Mouse (Mus musculus) small intestine, adult 2 months (tissue): ENCODE measurements around the gene Tead1. TPM values are rescaled to one million over a fixed set of nuclear protein-coding genes. Genes with fewer than 3 reads are reported as not detected.
"Not testable (repeated sequence)": the region's sequence is repeated elsewhere in the genome, so short reads cannot be mapped to it uniquely, and the experiment has no call there.

Source experiments
- H3K27ac ChIP-seq: fragments of 200-500 bp; 2 replicates; pipeline ENCODE4 v1.5.1; 2012; ENCODE audit warnings: low read depth, low read length, control low read depth, inconsistent platforms; ENCODE audit not compliant: insufficient read depth
- H3K27me3 ChIP-seq: fragments of 200-500 bp; 2 replicates; pipeline ENCODE4 v1.6.1; 2012; ENCODE audit warnings: mild to moderate bottlenecking, moderate library complexity, low read length, inconsistent platforms; ENCODE audit not compliant: control insufficient read depth, insufficient read depth
- H3K36me3 ChIP-seq: fragments of 200-500 bp; 2 replicates; pipeline ENCODE4 v1.6.1; 2012; ENCODE audit warnings: mild to moderate bottlenecking, low read length, control low read depth, inconsistent platforms; ENCODE audit not compliant: control insufficient read depth, insufficient read depth
- H3K4me1 ChIP-seq: fragments of 200-500 bp; 2 replicates; pipeline ENCODE4 v1.6.1; 2012; ENCODE audit warnings: low read length, inconsistent platforms, mixed read lengths; ENCODE audit not compliant: control insufficient read depth, insufficient read depth, insufficient read length
- H3K4me3 ChIP-seq: fragments of 200-500 bp; 2 replicates; pipeline ENCODE4 v1.5.1; 2012; ENCODE audit warnings: low read depth, mild to moderate bottlenecking, control low read depth, inconsistent platforms, low read length, moderate library complexity
- CTCF ChIP-seq: fragments of 200-500 bp; IDR thresholded peaks from 2 replicates; pipeline ENCODE4 v1.5.1; 2012; ENCODE audit warnings: low read depth, mild to moderate bottlenecking, control low read depth, inconsistent platforms, low read length, moderate library complexity, mixed read lengths; ENCODE audit not compliant: insufficient replicate concordance, insufficient read length; ENCODE audit errors: extremely low read depth
- POLR2A ChIP-seq: fragments of 200-500 bp; IDR thresholded peaks from 2 replicates; pipeline ENCODE4 v1.6.1; 2012; ENCODE audit warnings: low read depth, mild to moderate bottlenecking, control low read depth, inconsistent platforms, low read length, moderate library complexity
- WGBS: fragments of 180-500 bp; shearing (Covaris S2); methylation state at CpG from one replicate; pipeline ENCODE4 v1.1.7; 2018; 5-methylcytosine and 5-hydroxymethylcytosine counted together
- polyA plus RNA-seq: library from polyadenylated mRNA; depleted of rRNA; stranded (reverse); fragments of >200 nt; gene quantifications from 2 replicates; pipeline ENCODE4 v1.2.3, GENCODE M21; 2012

Tead1 gene
- polyA plus RNA-seq, 1 experiment, result 3.7 TPM

GRCm38 (mm10) chr7:112923712-112924111 is 244.6 kb downstream of the Tead1 start:
- TF ChIP-seq CTCF, result no peak
- no peak for TF ChIP-seq POLR2A
- H3K36me3 ChIP-seq, result no peaks in the 10 kb centered on the region
- H3K27ac ChIP-seq, result no peak overlapping the region
- WGBS, result 72% methylated on average over 3 of the region's 3 CpGs
- H3K27me3 ChIP-seq, result no peaks in the 10 kb centered on the region
- no peak overlapping the region for H3K4me3 ChIP-seq
- H3K4me1 ChIP-seq, result no peaks in the 10 kb centered on the region

- Histone ChIP-seq H3K27ac (no peak overlapping the region), H3K4me1 (peaks cover 4% of the 10 kb centered on the region; the same call in 1 of the 2 replicates), H3K27me3 (no peaks in the 10 kb centered on the region), H3K4me3 (no peak overlapping the region), H3K36me3 (no peaks in the 10 kb centered on the region)
- TF ChIP-seq POLR2A (no peak), CTCF (no peak)
- 14% methylated on average over 7 of the region's 7 CpGs for WGBS
These were observed 251.6 kb downstream of the Tead1 start for GRCm38 (mm10) chr7:112930669-112931068.

- not testable (repeated sequence) for H3K36me3 ChIP-seq, H3K27ac ChIP-seq, H3K4me1 ChIP-seq, H3K4me3 ChIP-seq, H3K27me3 ChIP-seq
- 83% methylated on average over 5 of the region's 5 CpGs for WGBS
These were observed 256.8 kb downstream of the Tead1 start for GRCm38 (mm10) chr7:112935876-112936275.

GRCm38 (mm10) chr7:112937089-112937488 is 258.0 kb downstream of the Tead1 start:
- WGBS, result 79% methylated on average over 8 of the region's 8 CpGs
- Histone ChIP-seq H3K27me3 (no peaks in the 10 kb centered on the region), H3K36me3 (no peaks in the 10 kb centered on the region), H3K4me3 (no peak overlapping the region), H3K27ac (no peak overlapping the region), H3K4me1 (no peaks in the 10 kb centered on the region)
- TF ChIP-seq CTCF, result no peak
- TF ChIP-seq POLR2A, result no peak

- TF ChIP-seq POLR2A, result no peak
- no peak for TF ChIP-seq CTCF
These were observed 259.8 kb downstream of the Tead1 start for GRCm38 (mm10) chr7:112938959-112939358.

GRCm38 (mm10) chr7:112942567-112942966 is 263.4 kb downstream of the Tead1 start:
- Histone ChIP-seq H3K27me3 (no peaks in the 10 kb centered on the region), H3K36me3 (no peaks in the 10 kb centered on the region), H3K4me3 (no peak overlapping the region), H3K27ac (no peak overlapping the region), H3K4me1 (no peaks in the 10 kb centered on the region)
- WGBS, result 62% methylated on average over 5 of the region's 5 CpGs
- TF ChIP-seq CTCF (no peak), POLR2A (no peak)

More at GRCm38 (mm10) chr7:112938959-112939358, 259.8 kb downstream of the Tead1 start:
- Histone ChIP-seq H3K27ac (no peak overlapping the region), H3K4me1 (no peaks in the 10 kb centered on the region), H3K36me3 (no peaks in the 10 kb centered on the region), H3K4me3 (no peak overlapping the region), H3K27me3 (no peaks in the 10 kb centered on the region)
- WGBS, result 79% methylated on average over 5 of the region's 5 CpGs

- H3K27me3 ChIP-seq, result no peaks in the 10 kb centered on the region
- no peaks in the 10 kb centered on the region for H3K36me3 ChIP-seq
- no peak overlapping the region for H3K27ac ChIP-seq
- WGBS, result 74% methylated on average over 1 of the region's 1 CpGs
- no peak for TF ChIP-seq CTCF
- no peak for TF ChIP-seq POLR2A
- H3K4me1 ChIP-seq, result no peaks in the 10 kb centered on the region
- H3K4me3 ChIP-seq, result no peak overlapping the region
These were observed 263.9 kb downstream of the Tead1 start for GRCm38 (mm10) chr7:112943056-112943455.

- WGBS, result 22% methylated on average over 6 of the region's 6 CpGs
These were observed 267.6 kb downstream of the Tead1 start for GRCm38 (mm10) chr7:112946706-112947105.

More at GRCm38 (mm10) chr7:112946706-112947105, 267.6 kb downstream of the Tead1 start:
- no peaks in the 10 kb centered on the region for H3K36me3 ChIP-seq
- H3K27ac ChIP-seq, result no peak overlapping the region
- TF ChIP-seq POLR2A, result no peak
- no peak for TF ChIP-seq CTCF
- no peak overlapping the region for H3K4me3 ChIP-seq
- no peaks in the 10 kb centered on the region for H3K4me1 ChIP-seq
- no peaks in the 10 kb centered on the region for H3K27me3 ChIP-seq
